Mouse (Mus musculus) mouse embryonic stem cell (cell line): ENCODE results near the gene L3mbtl4.

Experiments used
- in situ Hi-C, 2 experiments: fragments of 300-500 bp; cut with MboI; formaldehyde crosslinking; loops; 1 replicate in 1 of 2; 3 replicates in 1 of 2; pipeline ENCODE4 v1.14.3; 2019 to 2020; ENCODE audit warnings: low sequenced_read_pairs in 2 of 2, low pct_unique_long_range_greater_than_20kb in 1 of 2, mixed read lengths in 1 of 2; ENCODE audit not compliant: unreplicated experiment in 1 of 2

L3mbtl4 gene

GRCm38 (mm10) chr17:68607691-68608090, 334.1 kb downstream of the L3mbtl4 start:
- in situ Hi-C loops: no loop called here

- in situ Hi-C loops: no loop called here
Measured at GRCm38 (mm10) chr17:68611247-68611646, 337.6 kb downstream of the L3mbtl4 start.

GRCm38 (mm10) chr17:68625281-68625680, 351.7 kb downstream of the L3mbtl4 start:
- in situ Hi-C loops: no loop called here

GRCm38 (mm10) chr17:68629631-68630426, 356.2 kb downstream of the L3mbtl4 start:
- in situ Hi-C loops: no loop called here

DNA sequence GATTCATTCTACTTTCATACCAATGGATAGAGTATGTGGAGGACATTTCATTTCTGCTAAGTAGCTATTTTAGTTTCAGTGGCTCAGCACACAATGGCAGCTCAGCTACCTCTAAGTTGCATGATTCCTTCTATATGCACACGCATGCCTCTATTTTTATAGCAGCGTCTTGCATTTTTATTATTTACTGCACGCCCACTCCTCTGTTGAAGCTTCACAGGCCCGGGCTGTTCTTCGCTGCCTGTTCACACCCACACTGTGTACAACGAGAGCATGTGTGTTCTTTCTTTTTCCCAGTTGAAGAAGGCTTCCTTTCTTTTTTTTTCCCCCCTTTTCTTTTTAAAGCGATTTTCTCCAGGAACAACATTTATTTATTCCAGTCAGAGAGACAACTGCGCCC, 357.8 kb downstream of the L3mbtl4 start:
- in situ Hi-C loops: no loop called here

DNA sequence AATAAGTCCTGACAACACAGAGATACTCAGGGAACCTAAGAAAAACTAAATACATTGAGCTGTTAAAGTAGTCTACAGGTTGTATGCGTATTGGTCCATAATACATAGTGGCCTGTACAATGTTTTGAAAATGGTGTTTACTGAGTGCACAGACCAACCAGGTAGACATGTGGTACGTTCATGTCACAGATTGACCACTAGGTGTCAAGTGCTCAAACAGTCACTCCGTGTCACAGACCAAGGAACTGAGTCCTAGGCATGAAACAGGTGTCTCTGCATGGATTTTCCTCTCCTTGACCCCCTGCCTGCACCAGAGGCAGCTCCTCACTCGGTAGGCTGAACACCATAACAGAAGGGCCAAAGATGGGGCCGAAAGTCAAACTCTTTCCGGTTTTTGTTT, 366.6 kb downstream of the L3mbtl4 start:
- in situ Hi-C loops: no loop called here

GRCm38 (mm10) chr17:68642521-68643088, 369.0 kb downstream of the L3mbtl4 start:
- in situ Hi-C loops: no loop called here

DNA sequence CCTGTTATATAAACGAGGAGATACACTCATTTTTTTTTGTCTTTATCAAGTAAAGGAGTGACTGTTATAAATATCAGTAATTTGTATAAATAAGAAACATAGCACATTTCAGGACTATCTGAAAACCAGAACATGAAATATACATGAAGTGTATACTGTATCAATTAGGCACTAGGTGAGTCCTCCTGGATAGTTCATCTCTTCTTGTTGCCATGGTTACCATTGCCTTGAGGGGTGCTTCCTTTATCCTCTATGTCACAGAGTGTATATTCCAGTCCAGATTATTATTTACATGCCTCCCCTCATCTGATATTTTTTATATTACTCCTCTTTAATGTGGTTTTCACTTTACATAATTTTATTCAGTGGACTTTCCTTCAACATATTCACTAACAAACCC, 392.9 kb downstream of the L3mbtl4 start:
- in situ Hi-C loops: no loop called here

GRCm38 (mm10) chr17:68672088-68672504, 398.5 kb downstream of the L3mbtl4 start:
- in situ Hi-C loops: no loop called here

- in situ Hi-C loops: no loop called here
Measured at GRCm38 (mm10) chr17:68710701-68711100, 437.1 kb downstream of the L3mbtl4 start.

DNA sequence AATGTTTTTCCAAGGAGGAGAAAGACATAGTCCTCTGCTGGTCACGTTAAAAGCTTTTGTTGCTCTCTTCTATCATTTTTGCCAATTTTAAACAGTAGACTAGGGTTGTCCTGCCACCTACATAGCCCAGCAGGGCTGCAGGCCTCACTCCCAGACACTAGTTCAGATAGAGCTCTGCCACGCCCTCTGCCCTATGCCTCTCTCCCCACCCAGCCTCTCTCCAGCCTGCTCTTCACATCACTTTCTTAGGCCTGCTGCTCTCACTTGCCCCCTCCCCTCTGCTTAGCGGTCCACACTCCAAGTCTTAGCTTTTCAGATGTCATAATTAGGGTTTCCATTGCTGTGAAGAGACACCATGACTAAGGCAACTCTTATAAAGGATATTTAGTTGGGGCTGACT, 437.8 kb downstream of the L3mbtl4 start:
- in situ Hi-C loops: no loop called here

DNA sequence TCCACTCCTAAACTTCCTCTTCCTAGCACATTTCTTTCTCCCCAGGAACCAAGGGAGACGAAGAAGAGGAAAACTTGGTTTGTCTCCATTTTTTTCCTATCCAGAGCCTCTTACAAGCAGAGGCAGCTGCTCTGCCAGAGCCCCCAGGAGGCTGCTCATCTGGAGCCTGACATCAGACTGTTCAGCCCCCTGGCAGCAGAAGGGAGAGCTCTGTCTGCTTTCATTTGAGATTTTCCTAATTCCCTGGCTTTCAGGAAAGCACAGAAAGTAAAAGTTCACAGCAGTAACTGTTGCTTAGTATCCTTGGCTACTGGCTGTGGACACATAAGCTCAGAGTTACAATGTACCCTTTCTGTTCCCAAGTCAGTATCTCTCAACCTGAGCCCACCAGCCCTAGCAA, 474.7 kb downstream of the L3mbtl4 start:
- in situ Hi-C loops: no loop called here

- in situ Hi-C loops: no loop called here
Measured at GRCm38 (mm10) chr17:68750513-68750912, 476.9 kb downstream of the L3mbtl4 start.

DNA sequence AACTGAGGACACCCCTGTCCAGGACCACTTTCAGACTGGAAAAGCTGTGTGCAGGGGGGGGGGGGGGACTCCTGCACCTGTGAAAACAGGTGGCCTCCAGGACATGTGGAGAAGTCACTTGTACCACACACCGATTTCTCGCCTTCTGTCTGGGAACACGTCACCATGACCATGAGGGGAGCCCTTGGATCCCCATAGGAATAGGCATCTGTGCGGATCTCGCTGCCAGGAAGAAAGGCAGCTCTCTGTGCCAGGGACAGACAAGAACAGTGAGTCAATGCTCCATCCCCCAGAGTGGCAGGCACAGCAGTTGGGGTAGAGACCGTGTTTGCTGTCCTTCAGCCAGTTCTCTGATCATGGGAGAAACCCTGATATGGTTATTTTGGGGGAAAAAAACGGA, 479.5 kb downstream of the L3mbtl4 start:
- in situ Hi-C loops: no loop called here

- in situ Hi-C loops: no loop called here
Measured at GRCm38 (mm10) chr17:68754789-68755188, 481.2 kb downstream of the L3mbtl4 start.

DNA sequence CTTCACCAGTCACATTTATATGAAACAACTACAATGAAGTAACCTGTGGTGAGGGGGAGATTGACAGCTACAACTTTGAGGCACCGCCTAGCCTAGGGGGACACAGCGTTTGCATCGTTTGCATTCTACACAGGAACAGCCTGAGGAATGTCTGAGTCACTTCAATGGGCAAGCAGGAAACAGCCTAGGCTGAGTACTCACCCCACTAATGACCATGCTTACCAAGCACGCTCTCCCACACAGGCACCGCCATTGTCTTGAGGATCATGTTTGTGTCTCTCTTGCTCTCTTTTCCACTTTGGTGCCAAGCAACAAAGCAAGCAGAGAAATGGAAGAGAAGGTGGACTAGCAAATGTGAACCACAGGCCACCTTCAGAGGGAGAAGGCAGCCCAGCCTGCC, 484.8 kb downstream of the L3mbtl4 start:
- in situ Hi-C loops: no loop called here

- in situ Hi-C loops: no loop called here
Measured at GRCm38 (mm10) chr17:68758936-68759335, 485.3 kb downstream of the L3mbtl4 start.

DNA sequence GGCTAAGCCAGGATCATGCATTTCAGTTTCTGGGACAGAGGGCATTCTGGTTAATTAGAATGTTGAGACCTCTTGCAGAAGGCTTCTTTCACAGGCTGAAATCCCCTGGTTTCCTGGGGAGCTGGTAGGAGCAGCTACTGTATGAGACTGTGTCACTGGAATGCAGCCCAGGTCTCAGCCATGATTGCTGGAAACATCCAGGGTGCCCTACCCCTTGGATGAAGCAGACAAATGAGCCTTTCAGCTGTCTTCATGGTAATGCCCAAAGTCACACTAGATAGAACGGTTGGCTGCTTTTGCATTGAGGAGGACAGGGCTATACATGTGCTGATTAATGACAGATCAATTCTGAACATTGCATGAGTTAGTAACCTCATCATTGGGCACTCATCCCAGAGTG, 486.4 kb downstream of the L3mbtl4 start:
- in situ Hi-C loops: no loop called here

DNA sequence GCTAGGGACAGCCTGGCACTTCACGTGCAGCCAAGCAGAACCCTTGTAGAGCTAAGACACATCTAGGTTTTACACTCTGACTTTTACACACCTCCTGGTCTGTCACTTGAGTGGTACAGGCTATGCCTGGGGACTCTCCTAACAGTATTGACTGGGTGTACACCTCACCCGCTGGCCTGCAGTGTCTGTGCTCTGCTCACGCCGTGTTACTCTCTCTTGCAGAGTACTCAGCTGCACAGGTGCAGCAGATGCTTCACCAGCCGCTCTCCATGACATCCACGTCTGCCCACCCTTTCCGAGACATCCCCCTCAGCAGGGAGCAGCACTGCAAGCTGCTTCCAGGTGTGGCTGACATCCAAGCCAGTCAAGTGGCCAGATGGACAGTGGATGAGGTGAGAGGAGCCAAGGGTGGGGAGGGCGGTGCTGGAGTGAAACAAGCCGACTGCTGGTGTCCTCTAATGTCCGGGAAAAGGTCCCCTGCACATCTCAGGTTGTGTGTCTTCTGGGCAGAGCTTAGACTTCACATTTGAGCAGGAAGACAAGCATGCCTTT, 490.8 kb downstream of the L3mbtl4 start:
- in situ Hi-C loops: no loop called here

DNA sequence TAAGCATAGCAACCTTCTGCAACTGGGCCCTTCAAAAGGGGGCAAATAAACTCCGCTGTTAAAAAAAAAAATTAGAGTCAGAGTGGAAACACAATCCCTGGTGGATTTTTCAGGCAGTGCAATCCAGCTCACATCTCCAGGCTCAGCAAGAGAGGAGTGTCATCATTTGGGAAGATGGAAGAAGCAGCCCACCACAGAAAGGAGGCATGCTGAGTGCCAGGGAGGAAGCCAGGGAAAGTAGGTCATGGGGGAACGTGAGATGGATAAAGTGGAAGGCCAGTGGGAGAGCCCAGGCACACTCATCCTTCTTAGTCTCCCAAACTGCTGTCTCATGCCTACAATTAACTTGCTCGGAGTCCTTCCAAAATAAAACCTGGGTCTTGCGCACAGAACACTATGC, 496.0 kb downstream of the L3mbtl4 start:
- in situ Hi-C loops: no loop called here
